Mouse (Mus musculus): ENCODE results near the gene Fbxw20. TPM values are rescaled to one million over a fixed set of nuclear protein-coding genes. Genes with fewer than 3 reads are reported as not detected.
"Not testable (repeated sequence)": the region's sequence is repeated elsewhere in the genome, so short reads cannot be mapped to it uniquely, and the experiment has no call there.

The Fbxw20 gene
- polyA plus RNA-seq (2016; fragmentation: Nextera tagmentation; extraction: Ambion mirVana) = not detected in 2 replicates

DNA sequence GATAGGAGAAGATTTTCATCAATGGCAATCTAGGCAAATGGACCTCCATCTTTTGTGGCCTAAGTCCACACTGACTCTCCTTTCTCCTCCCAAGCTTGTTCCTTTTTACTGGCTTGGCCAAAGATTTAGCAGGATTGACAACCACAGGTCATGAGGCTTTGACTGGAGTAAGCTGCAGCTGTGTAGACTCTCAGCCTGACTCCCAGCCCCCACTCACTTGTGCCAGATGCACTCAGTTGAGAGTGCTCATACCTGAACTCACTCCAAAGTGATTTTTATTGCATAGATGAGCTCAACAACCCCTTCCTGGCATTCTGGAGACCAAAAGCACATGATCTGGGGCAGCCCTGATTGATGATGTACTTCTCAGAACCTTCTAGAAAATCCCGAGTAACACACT lies at the start of gene Fbxw20:
Gene Fbxw20 (minus strand): TSS at position 101 of the 400 bp plus-strand sequence.
- no peaks in the 10 kb centered on the region for H3K4me1 ChIP-seq
- no peaks in the 10 kb centered on the region for H3K36me3 ChIP-seq
- no peak within 1 kb of the TSS for H3K9ac ChIP-seq (replicated peaks)
- H3K27ac ChIP-seq (replicated peaks) = no peak within 1 kb of the TSS
- no peak for ATAC-seq (ENCODE audit: low FRiP score, low read depth)
- H3K9me3 ChIP-seq = no peaks in the 10 kb centered on the region
- no peaks in the 10 kb centered on the region for H3K27me3 ChIP-seq
- WGBS = 89% methylated on average over 1 of the region's 1 CpGs
- H3K4me2 ChIP-seq (replicated peaks) = no peak within 1 kb of the TSS
- H3K4me3 ChIP-seq = no peak within 1 kb of the TSS

DNA sequence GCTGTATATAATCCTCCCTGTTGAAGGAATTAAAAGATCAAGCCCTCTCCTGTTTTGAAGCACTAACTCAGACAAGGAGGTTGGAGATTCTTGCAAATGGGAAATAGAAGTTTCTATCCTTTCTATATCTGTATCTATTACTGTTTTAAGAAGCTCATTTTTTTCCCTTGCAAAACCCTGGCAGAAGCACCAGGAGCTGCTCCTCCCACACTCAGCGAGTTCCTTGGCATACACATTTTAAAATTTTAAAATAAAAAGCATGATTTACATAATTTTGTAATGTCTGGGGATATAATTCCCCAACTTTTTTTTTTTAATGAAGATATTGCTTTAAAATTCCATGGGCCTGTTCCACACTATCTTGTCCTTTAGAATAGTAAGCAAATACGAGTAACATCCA lies 28.5 kb upstream of the Fbxw20 start:
- ATAC-seq (ENCODE audit: low FRiP score, low read depth) = no peak
- no peaks in the 10 kb centered on the region for H3K9me3 ChIP-seq
- no peak overlapping the region for H3K9ac ChIP-seq (replicated peaks)
- H3K4me1 ChIP-seq = no peaks in the 10 kb centered on the region
- H3K4me3 ChIP-seq = no peak overlapping the region
- H3K4me2 ChIP-seq (replicated peaks) = no peak overlapping the region
- H3K36me3 ChIP-seq = no peaks in the 10 kb centered on the region
- no peaks in the 10 kb centered on the region for H3K27me3 ChIP-seq
- 77% methylated on average over 2 of the region's 2 CpGs for WGBS
- H3K27ac ChIP-seq (replicated peaks) = no peak overlapping the region

DNA sequence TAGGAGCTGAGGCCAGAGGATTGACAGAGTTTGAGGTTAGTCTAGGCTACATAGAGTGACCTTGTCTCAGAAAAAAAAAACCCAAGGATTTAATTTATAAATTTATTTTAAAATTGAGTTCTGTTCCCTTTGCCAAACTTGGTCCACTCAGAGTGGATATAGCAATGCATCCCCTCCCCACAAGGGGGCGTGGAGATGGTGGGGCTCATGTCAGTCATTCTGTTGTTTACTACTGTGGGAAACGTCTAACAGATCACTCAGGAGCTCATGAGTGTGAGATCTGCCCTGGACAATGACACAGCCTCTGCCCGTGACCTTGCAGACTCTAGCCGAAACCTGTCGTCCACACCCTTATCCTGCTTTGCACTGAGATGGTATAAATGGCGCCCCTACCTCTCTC lies 16.1 kb downstream of the Fbxw20 start:
- 70% methylated on average over 6 of the region's 6 CpGs for WGBS
- H3K36me3 ChIP-seq = no peaks in the 10 kb centered on the region
- H3K9me3 ChIP-seq = no peaks in the 10 kb centered on the region
- no peak for ATAC-seq (ENCODE audit: low FRiP score, low read depth)
- H3K4me2 ChIP-seq (replicated peaks) = no peak overlapping the region
- no peak overlapping the region for H3K9ac ChIP-seq (replicated peaks)
- H3K27ac ChIP-seq (replicated peaks) = no peak overlapping the region
- H3K27me3 ChIP-seq = no peaks in the 10 kb centered on the region
- H3K4me1 ChIP-seq = no peaks in the 10 kb centered on the region
- no peak overlapping the region for H3K4me3 ChIP-seq

DNA sequence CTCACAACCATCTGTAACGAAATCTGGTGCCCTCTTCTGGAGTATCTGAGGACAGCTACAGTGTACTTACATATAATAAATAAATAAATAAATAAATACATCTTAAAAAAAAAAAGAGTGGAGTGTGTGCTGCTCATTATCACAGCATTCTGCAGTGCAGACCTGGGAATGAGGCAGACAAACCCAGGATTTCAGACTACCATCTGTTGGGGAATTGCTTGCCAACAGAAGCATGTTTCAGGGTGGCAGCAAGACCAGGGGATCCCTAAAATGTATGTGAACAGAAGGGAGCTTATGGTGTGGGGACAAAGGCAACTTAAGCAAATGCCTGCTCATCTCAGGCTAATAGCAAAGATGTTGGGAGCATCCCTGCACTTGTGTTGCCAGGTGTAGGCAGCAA lies 33.2 kb downstream of the Fbxw20 start:
- H3K9ac ChIP-seq (replicated peaks); H3K4me3 ChIP-seq: not testable (repeated sequence)

DNA sequence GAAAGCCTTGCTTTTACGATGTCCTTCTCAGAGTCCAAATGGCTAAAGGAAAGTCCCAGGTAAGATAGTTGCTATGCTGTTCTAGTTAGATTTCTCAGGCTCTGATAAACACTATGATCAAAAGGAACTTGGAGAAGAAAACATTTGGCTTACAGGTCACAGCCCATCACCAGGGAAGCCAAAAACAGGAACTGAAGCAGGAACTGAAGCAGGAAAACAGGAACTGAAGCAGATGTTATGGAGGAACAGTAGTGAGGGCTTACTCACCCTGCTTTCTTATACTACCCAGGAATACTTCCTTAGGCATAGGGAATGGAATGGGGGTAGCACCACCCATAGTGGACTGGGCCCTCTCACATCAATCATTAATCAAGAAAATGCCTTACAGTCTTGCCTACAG lies 34.2 kb downstream of the Fbxw20 start:
- Histone ChIP-seq H3K27ac (replicated peaks) (no peak overlapping the region), H3K36me3 (no peaks in the 10 kb centered on the region), H3K9me3 (no peaks in the 10 kb centered on the region), H3K27me3 (no peaks in the 10 kb centered on the region), H3K4me2 (replicated peaks) (no peak overlapping the region), H3K4me1 (no peaks in the 10 kb centered on the region), H3K9ac (replicated peaks) (no peak overlapping the region), H3K4me3 (no peak overlapping the region)
- ATAC-seq (ENCODE audit: low FRiP score, low read depth) = no peak
- 98% methylated on average over 1 of the region's 1 CpGs for WGBS

More for the DNA sequence above, 33.2 kb downstream of the Fbxw20 start:
- 79% methylated on average over 1 of the region's 1 CpGs for WGBS
- not testable (repeated sequence) for H3K36me3 ChIP-seq; H3K4me1 ChIP-seq; H3K27me3 ChIP-seq; H3K27ac ChIP-seq (replicated peaks); H3K4me2 ChIP-seq (replicated peaks); H3K9me3 ChIP-seq; ATAC-seq (ENCODE audit: low FRiP score, low read depth)

DNA sequence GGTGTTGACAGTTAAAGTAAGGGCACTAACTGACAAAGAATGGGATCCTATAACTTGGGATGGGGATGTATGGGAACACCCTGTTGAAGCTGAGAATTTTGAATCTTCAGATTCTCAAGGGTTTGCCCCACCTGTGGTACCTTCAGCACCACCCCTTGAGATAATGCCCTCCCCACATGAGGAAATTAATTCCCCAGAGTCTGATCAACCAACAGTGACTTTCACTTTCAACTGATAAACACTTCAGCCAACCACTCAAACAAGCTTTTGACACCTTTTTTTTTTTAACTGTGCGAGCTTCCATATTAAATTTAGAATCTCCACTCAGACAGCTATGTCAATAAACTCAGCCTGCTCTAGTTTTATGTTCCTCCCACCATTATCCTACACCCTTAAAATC lies 35.2 kb downstream of the Fbxw20 start:
- no peak overlapping the region for H3K4me3 ChIP-seq
- no peaks in the 10 kb centered on the region for H3K9me3 ChIP-seq
- no peaks in the 10 kb centered on the region for H3K27me3 ChIP-seq
- 81% methylated on average over 1 of the region's 1 CpGs for WGBS
- H3K4me1 ChIP-seq = no peaks in the 10 kb centered on the region
- no peak overlapping the region for H3K4me2 ChIP-seq (replicated peaks)
- no peak overlapping the region for H3K27ac ChIP-seq (replicated peaks)
- H3K9ac ChIP-seq (replicated peaks) = no peak overlapping the region
- no peak for ATAC-seq (ENCODE audit: low FRiP score, low read depth)
- no peaks in the 10 kb centered on the region for H3K36me3 ChIP-seq

DNA sequence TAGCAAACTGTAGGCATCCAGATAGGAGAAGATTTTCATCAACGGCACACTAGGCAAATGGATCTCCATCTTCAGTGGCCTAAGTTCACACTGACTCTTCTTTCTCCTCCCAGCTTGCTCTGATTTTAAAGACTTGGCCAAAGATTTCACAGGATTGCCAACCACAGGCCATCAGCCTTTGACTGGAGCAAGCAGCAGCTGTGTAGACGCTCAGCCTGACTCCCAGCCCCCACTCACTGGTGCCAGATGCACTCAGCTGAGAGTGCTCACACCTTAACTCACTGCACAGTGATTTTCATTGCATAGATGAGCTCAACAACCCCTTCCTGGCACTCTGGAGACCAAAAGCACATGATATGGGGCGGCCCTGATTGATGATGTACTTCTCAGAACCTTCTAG lies 38.7 kb downstream of the Fbxw20 start, which contains the start of gene Fbxw13:
Gene Fbxw13 (minus strand): TSS at position 101 of the 400 bp plus-strand sequence.
- not testable (repeated sequence) for H3K4me1 ChIP-seq; H3K9ac ChIP-seq (replicated peaks); H3K4me3 ChIP-seq; H3K27me3 ChIP-seq; H3K9me3 ChIP-seq; H3K4me2 ChIP-seq (replicated peaks); H3K36me3 ChIP-seq; ATAC-seq (ENCODE audit: low FRiP score, low read depth); H3K27ac ChIP-seq (replicated peaks)
- WGBS = 79% methylated on average over 3 of the region's 3 CpGs

DNA sequence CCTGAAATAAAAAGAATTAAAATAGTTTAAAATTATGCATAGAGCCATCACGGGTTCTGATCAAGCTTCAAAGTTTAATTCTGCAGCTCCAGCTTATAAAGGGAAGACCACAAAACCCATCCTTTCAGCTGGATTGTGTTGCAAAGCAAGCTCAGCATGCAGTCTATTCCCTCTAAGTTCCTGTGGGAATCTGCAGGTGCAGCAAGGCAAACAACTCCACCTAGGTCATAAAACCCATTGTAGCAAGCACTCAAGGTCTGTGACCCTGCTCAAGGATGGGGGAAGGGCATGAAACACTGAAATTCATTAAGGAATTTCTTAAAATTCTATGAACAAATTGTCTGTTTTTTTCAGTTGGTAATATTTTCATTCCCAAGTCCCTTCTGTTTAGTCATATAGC lies 57.3 kb downstream of the Fbxw20 start:
- Histone ChIP-seq H3K9me3 (no peaks in the 10 kb centered on the region), H3K4me1 (no peaks in the 10 kb centered on the region), H3K4me2 (replicated peaks) (no peak overlapping the region), H3K36me3 (no peaks in the 10 kb centered on the region), H3K27ac (replicated peaks) (no peak overlapping the region), H3K27me3 (no peaks in the 10 kb centered on the region), H3K9ac (replicated peaks) (no peak overlapping the region), H3K4me3 (no peak overlapping the region)
- WGBS = 78% methylated on average over 1 of the region's 1 CpGs
- ATAC-seq (ENCODE audit: low FRiP score, low read depth) = no peak

DNA sequence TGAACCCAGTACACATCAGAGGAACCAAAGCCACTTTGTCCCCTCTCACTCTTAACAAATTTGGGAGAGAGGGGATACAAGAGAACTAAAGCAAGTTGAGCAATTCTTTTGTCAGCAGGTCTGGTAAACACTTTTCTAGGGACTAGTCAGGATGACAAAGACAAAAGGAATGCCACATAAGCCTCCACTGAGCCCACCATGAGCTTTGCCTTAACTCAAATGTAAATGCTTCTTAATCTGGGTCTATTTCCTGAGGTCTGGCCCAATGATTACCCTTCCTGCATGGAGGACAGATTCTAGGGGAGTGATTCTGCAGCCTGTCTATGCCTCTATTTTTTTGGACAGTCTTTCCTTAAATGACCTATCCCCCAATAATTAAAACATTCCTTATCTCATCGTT lies 58.3 kb downstream of the Fbxw20 start:
- Histone ChIP-seq H3K27ac (replicated peaks) (no peak overlapping the region), H3K4me1 (no peaks in the 10 kb centered on the region), H3K9ac (replicated peaks) (no peak overlapping the region), H3K36me3 (no peaks in the 10 kb centered on the region), H3K27me3 (no peaks in the 10 kb centered on the region), H3K4me3 (no peak overlapping the region), H3K4me2 (replicated peaks) (no peak overlapping the region), H3K9me3 (no peaks in the 10 kb centered on the region)
- no peak for ATAC-seq (ENCODE audit: low FRiP score, low read depth)
- WGBS = 89% methylated on average over 1 of the region's 1 CpGs

Other genes starting within 250 kb of the Fbxw20 start
- gene Ucn2, start 248.7 kb downstream of the Fbxw20 start, polyA plus RNA-seq (2016; fragmentation: Nextera tagmentation; extraction: Ambion mirVana) = not detected in 2 replicates
- 18.5 and 20.2 TPM in 2 replicates for gene Pfkfb4, start 243.0 kb downstream of the Fbxw20 start, polyA plus RNA-seq (2016; fragmentation: Nextera tagmentation; extraction: Ambion mirVana)
- gene Shisa5, start 196.2 kb downstream of the Fbxw20 start, polyA plus RNA-seq (2016; fragmentation: Nextera tagmentation; extraction: Ambion mirVana) = 38.3 and 42.4 TPM in 2 replicates
- 11.5 TPM in 2 replicates for gene Trex1, start 175.0 kb downstream of the Fbxw20 start, polyA plus RNA-seq (2016; fragmentation: Nextera tagmentation; extraction: Ambion mirVana)
- gene Atrip, start 160.6 kb downstream of the Fbxw20 start, polyA plus RNA-seq (2016; fragmentation: Nextera tagmentation; extraction: Ambion mirVana) = 31.3 and 32.0 TPM in 2 replicates
- 12.9 and 15.7 TPM in 2 replicates for gene Ccdc51, start 152.3 kb downstream of the Fbxw20 start, polyA plus RNA-seq (2016; fragmentation: Nextera tagmentation; extraction: Ambion mirVana)
- gene Tma7, start 152.2 kb downstream of the Fbxw20 start, polyA plus RNA-seq (2016; fragmentation: Nextera tagmentation; extraction: Ambion mirVana) = 729 and 743 TPM in 2 replicates
- gene Plxnb1, start 139.4 kb downstream of the Fbxw20 start, polyA plus RNA-seq (2016; fragmentation: Nextera tagmentation; extraction: Ambion mirVana) = 43.7 and 49.7 TPM in 2 replicates
- not detected in 2 replicates for gene Fbxw21, start 72.7 kb downstream of the Fbxw20 start, polyA plus RNA-seq (2016; fragmentation: Nextera tagmentation; extraction: Ambion mirVana)
- gene Fbxw13, start 38.8 kb downstream of the Fbxw20 start, polyA plus RNA-seq (2016; fragmentation: Nextera tagmentation; extraction: Ambion mirVana) = not detected in 2 replicates
- gene Fbxw14, start 52.9 kb upstream of the Fbxw20 start, polyA plus RNA-seq (2016; fragmentation: Nextera tagmentation; extraction: Ambion mirVana) = not detected in 2 replicates
- not detected in 2 replicates for gene Fbxw28, start 104.9 kb upstream of the Fbxw20 start, polyA plus RNA-seq (2016; fragmentation: Nextera tagmentation; extraction: Ambion mirVana)
- gene Fbxw22, start 169.5 kb upstream of the Fbxw20 start, polyA plus RNA-seq (2016; fragmentation: Nextera tagmentation; extraction: Ambion mirVana) = not detected in 2 replicates
- 0.17 TPM in 1 of 2 replicates, not detected in the other for gene Fbxw16, start 214.4 kb upstream of the Fbxw20 start, polyA plus RNA-seq (2016; fragmentation: Nextera tagmentation; extraction: Ambion mirVana)